Mouse (Mus musculus): ENCODE measurements around the gene Gja4.

DNA sequence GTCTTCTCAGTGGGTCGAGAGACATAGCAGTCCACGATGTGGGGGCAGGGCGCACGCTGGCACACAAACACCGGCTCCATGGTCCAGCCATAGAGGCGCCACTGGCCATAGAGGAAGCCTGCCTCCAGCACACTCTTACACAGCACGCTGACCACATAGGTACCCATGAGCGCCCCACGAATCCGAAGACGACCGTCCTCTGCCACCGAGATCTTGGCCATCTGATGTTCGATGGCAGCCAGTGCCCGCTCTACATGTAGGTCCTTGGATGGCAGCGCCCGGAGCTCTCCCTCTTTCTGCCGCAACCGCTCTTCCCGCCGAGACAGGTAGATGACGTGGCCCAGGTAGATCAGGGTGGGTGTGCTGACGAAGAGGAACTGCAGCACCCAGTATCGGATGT, 1.5 kb downstream of the Gja4 start:
- TF ChIP-seq POLR2A (IDR thresholded peaks at IDR 0.05; ENCODE audit: low read depth, low read length) (no peak), NELFE (IDR thresholded peaks at IDR 0.05; ENCODE audit: low read depth, low read length) (no peak), CTCF (conservative IDR thresholded peaks at IDR 0.05 in 1 of 2, IDR thresholded peaks at IDR 0.05 in 1 of 2; ENCODE audit: low read depth in 2 of 2, low read length in 2 of 2) (no peak), ELF1 (IDR thresholded peaks at IDR 0.05; ENCODE audit: low read depth, low read length) (no peak), ZMIZ1 (IDR thresholded peaks at IDR 0.05; ENCODE audit: low read depth, low read length) (no peak), ZC3H11A (IDR thresholded peaks at IDR 0.05; ENCODE audit: low read depth, low read length) (no peak), SIN3A (IDR thresholded peaks at IDR 0.05; ENCODE audit: low read length) (no peak), ETS1 (conservative IDR thresholded peaks at IDR 0.05; ENCODE audit: low read depth, low read length) (no peak), UBTF (IDR thresholded peaks at IDR 0.05; ENCODE audit: low read depth, low read length) (no peak)
